19 mouse cellular contexts compared by ENCODE assay signal in the genomic region with DNA sequence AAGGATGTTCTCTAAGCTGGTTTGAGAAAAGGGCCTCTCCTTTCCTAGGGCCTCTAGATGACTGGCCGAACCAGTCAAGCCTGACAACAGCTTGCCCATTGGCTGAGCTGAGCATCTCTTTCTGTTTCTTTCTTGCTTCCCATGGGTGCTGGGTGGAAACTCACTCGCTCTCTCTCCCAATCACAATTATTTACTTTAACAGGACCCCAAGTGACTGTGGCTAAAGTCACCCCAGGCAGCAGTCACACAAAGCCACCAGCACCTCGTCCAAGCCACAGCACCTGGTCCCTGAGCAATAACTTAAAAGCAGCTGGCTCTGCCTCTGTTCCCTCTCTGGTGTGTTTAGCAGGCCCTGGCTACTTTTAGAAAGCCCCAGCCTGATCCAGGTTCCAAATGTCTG.
"Had no signal": no experiment of that assay in that cellular context is flagged by ENCODE, and none has a peak within 500 bp of the region (broad histone marks: within the 10 kb centered on the region; RNA-seq: fewer than 3 reads in every experiment).

No protein-coding gene starts in this region.

- H3K9me3 ChIP-seq: liver, embryonic 12.5 days; liver, embryonic 15.5 days; neural tube, embryonic 12.5 days; neural tube, embryonic 15.5 days; stomach, embryonic 15.5 days had no signal

- DNase-seq: kidney, adult 18-20 months; kidney, adult 9 months; kidney, postnatal 14 days; kidney, postnatal 4 days; left cerebral cortex, postnatal 4 days; midbrain, embryonic 14.5 days; retina, postnatal 1 day; right cerebral cortex, postnatal 25 days; spleen, adult 18-20 months; thymus, adult 2 months; thymus, postnatal 14 days; thymus, postnatal 4 days had no signal

- H3K27me3 ChIP-seq: liver, embryonic 12.5 days; liver, embryonic 15.5 days; neural tube, embryonic 12.5 days; neural tube, embryonic 15.5 days; stomach, embryonic 15.5 days had no signal

- H3K9ac ChIP-seq: liver, embryonic 12.5 days; liver, embryonic 15.5 days; lung, embryonic 14.5 days; neural tube, embryonic 12.5 days; neural tube, embryonic 15.5 days; stomach, embryonic 15.5 days had no signal

- H3K27ac ChIP-seq: liver, embryonic 12.5 days; liver, embryonic 15.5 days; macrophage; neural tube, embryonic 12.5 days; neural tube, embryonic 15.5 days; stomach, embryonic 15.5 days had no signal

- H3K4me2 ChIP-seq: liver, embryonic 15.5 days; lung, embryonic 14.5 days; neural tube, embryonic 12.5 days; neural tube, embryonic 15.5 days; stomach, embryonic 15.5 days had no signal

- H3K4me3 ChIP-seq: liver, embryonic 12.5 days; liver, embryonic 15.5 days; neural tube, embryonic 12.5 days; neural tube, embryonic 15.5 days; stomach, embryonic 15.5 days had no signal

- H3K36me3 ChIP-seq: liver, embryonic 12.5 days; liver, embryonic 15.5 days; neural tube, embryonic 12.5 days; neural tube, embryonic 15.5 days; stomach, embryonic 15.5 days had no signal
